ENCODE assay signal across 9 mouse cellular contexts in the genomic region with DNA sequence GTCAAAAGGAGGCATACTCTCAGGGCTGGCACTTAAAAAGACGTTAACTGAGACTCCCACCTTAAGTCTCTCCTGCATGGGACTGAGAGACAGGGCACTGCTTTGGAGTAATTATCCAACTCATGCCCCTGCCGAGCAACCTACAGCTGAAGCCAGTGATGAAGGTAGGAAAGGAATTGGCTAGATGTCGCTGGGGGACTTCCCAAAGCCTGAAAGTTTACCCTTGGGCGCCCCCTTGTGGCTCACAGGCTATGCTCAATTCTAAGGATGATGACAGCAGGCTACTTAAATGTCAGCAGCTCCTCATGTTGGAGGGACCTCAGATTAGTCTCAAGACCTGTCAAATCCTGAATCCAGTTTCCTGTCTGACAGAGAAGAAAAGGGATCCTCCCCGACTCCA. TPM values are rescaled to one million over a fixed set of nuclear protein-coding genes. Genes with fewer than 3 reads are reported as not detected.
A peak's percentile ranks its signal among the peaks of the same experiment; 100 is the strongest.
DNase-seq lines count a peak whose midpoint lies in the region; ATAC-seq and TF ChIP-seq lines count a peak whose summit lies in the region.
"Had no signal": no experiment of that assay in that cellular context is flagged by ENCODE, and none has a peak within 500 bp of the region (broad histone marks: within the 10 kb centered on the region; RNA-seq: fewer than 3 reads in every experiment).

No protein-coding gene starts in this region.

- H3K4me2 ChIP-seq in heart, embryonic 13.5 days, result no peak overlapping the region
- H3K4me2 ChIP-seq in liver, embryonic 14.5 days (ENCODE audit: low read depth), result no peak overlapping the region
- H3K4me2 ChIP-seq in neural tube, embryonic 14.5 days (ENCODE audit: low read depth, low read length), result no peak overlapping the region

- TF ChIP-seq POLR2A in bone marrow macrophage, adult 2 months (IDR thresholded peaks at IDR 0.05; ENCODE audit: borderline replicate concordance, low read depth, low read length), result no peak

- peak; percentile 95 for TF ChIP-seq CTCF in bone marrow macrophage, adult 2 months (IDR thresholded peaks at IDR 0.05; ENCODE audit: low read depth, low read length)
- TF ChIP-seq CTCF in liver, embryonic 14.5 days (IDR thresholded peaks at IDR 0.05; ENCODE audit: low read depth), result peak; percentile 92

- TF ChIP-seq EP300 in liver, embryonic 14.5 days (IDR thresholded peaks at IDR 0.05; ENCODE audit: low read depth), result no peak

- no peaks in the 10 kb centered on the region for H3K9me3 ChIP-seq in heart, embryonic 13.5 days
- H3K9me3 ChIP-seq in liver, embryonic 14.5 days (ENCODE audit: control insufficient read depth, low read length), result no peaks in the 10 kb centered on the region
- no peaks in the 10 kb centered on the region for H3K9me3 ChIP-seq in neural tube, embryonic 14.5 days (ENCODE audit: control insufficient read depth, low read length)

- no peak overlapping the region for H3K27ac ChIP-seq in bone marrow macrophage, adult 2 months (ENCODE audit: insufficient read depth, low read depth, low read length)
- no peak overlapping the region for H3K27ac ChIP-seq in heart, embryonic 13.5 days (replicated peaks)
- no peak overlapping the region for H3K27ac ChIP-seq in liver, embryonic 14.5 days
- H3K27ac ChIP-seq in neural tube, embryonic 14.5 days (ENCODE audit: low read depth, low read length), result no peak overlapping the region

- H3K4me1 ChIP-seq in bone marrow macrophage, adult 2 months (ENCODE audit: control insufficient read depth, insufficient read depth, low read length), result peaks cover 9% of the 10 kb centered on the region
- H3K4me1 ChIP-seq in heart, embryonic 13.5 days, result peaks cover 12% of the 10 kb centered on the region
- H3K4me1 ChIP-seq in liver, embryonic 14.5 days (replicated peaks; ENCODE audit: control insufficient read depth in 2 of 2, insufficient read depth in 2 of 2, low read length in 1 of 2), result no peaks in the 10 kb centered on the region
- no peaks in the 10 kb centered on the region for H3K4me1 ChIP-seq in neural tube, embryonic 14.5 days (ENCODE audit: control insufficient read depth, insufficient read depth, low read length)

- H3K4me3 ChIP-seq in bone marrow macrophage, adult 2 months (ENCODE audit: insufficient read depth, low read length), result no peak overlapping the region
- H3K4me3 ChIP-seq in heart, embryonic 13.5 days, result no peak overlapping the region
- H3K4me3 ChIP-seq in liver, embryonic 14.5 days (ENCODE audit: insufficient read depth in 1 of 2, low read depth in 2 of 2, low read length in 2 of 2), result no peak overlapping the region
- H3K4me3 ChIP-seq in neural tube, embryonic 14.5 days (ENCODE audit: low read depth, low read length), result no peak overlapping the region
- H3K4me3 ChIP-seq: erythroblast, embryonic 14.5 days had no signal

- no peaks in the 10 kb centered on the region for H3K36me3 ChIP-seq in heart, embryonic 13.5 days
- H3K36me3 ChIP-seq in liver, embryonic 14.5 days (replicated peaks; ENCODE audit: control insufficient read depth, insufficient read depth, low read depth), result no peaks in the 10 kb centered on the region
- no peaks in the 10 kb centered on the region for H3K36me3 ChIP-seq in neural tube, embryonic 14.5 days (ENCODE audit: control insufficient read depth, insufficient read depth, low read length)

- no peak overlapping the region for H3K9ac ChIP-seq in heart, embryonic 13.5 days
- H3K9ac ChIP-seq in liver, embryonic 14.5 days (replicated peaks), result no peak overlapping the region
- H3K9ac ChIP-seq in neural tube, embryonic 14.5 days (replicated peaks; ENCODE audit: low read depth, low read length), result no peak overlapping the region

- 2% methylated on average over 5 of the region's 5 CpGs for WGBS in heart, embryonic 13.5 days
- WGBS in liver, embryonic 14.5 days (ENCODE audit: insufficient replicate concordance), result 13% methylated on average over 5 of the region's 5 CpGs
- WGBS in neural tube, embryonic 14.5 days, result 2% methylated on average over 5 of the region's 5 CpGs

- peak; percentile 82 for ATAC-seq in erythroblast, adult 5-6 weeks (replicated peaks; ENCODE audit: low FRiP score, poor library complexity, severe bottlenecking)
- ATAC-seq in heart, embryonic 13.5 days (ENCODE audit: extremely low read depth, insufficient number of reproducible peaks, low FRiP score, low TSS enrichment), result peak; percentile 31; the same call in 1 of the 2 replicates
- no peak for ATAC-seq in liver, embryonic 14.5 days (ENCODE audit: insufficient read depth)
- peak; percentile 66 for ATAC-seq in neural tube, embryonic 14.5 days (ENCODE audit: low read depth)

- peaks cover 6% of the 10 kb centered on the region; the same call in 1 of the 2 replicates for H3K27me3 ChIP-seq in heart, embryonic 13.5 days (replicated peaks)
- H3K27me3 ChIP-seq in liver, embryonic 14.5 days (ENCODE audit: control insufficient read depth, insufficient read depth, low read length), result no peaks in the 10 kb centered on the region
- no peaks in the 10 kb centered on the region for H3K27me3 ChIP-seq in neural tube, embryonic 14.5 days (ENCODE audit: control insufficient read depth, insufficient read depth, low read length)

- peak; percentile 94 for DNase-seq in CD4-positive, CD25-positive, alpha-beta regulatory T cell, adult 2 months (ENCODE audit: low read depth, low spot score)
- DNase-seq in kidney, postnatal 10 days, result peak; percentile 94
- peak; percentile 64 to 69 (median 67) for DNase-seq in liver, embryonic 14.5 days (ENCODE audit: low read depth in 3 of 3, low spot score in 3 of 3)
- DNase-seq in telencephalon, adult 2 months (ENCODE audit: low read depth, low spot score), result peak; percentile 74

RNA-seq across cellular contexts. Expression of a gene that starts 35.7 kb away (rescaled TPM):
- not detected in 2 replicates for polyA plus RNA-seq in bone marrow macrophage, adult 2 months (2012; ENCODE audit: insufficient read depth, insufficient read length, missing spikeins)
- not detected in 2 replicates for total RNA-seq in erythroblast, adult 5-6 weeks (2015; ENCODE audit: low replicate concordance)
- total RNA-seq in erythroblast, adult 5-6 weeks (2017; ENCODE audit: low replicate concordance), result not detected in 2 replicates
- 0.06 and 0.16 TPM in 2 replicates for polyA plus RNA-seq in heart, embryonic 13.5 days (2015; fragmentation: Nextera tagmentation; extraction: Ambion mirVana)
- polyA plus RNA-seq in liver, embryonic 14.5 days (2012; rRNA removed), result 0.01 TPM in 2 replicates
- 0.09 TPM in 1 of 2 replicates, not detected in the other for polyA plus RNA-seq in liver, embryonic 14.5 days (2014; fragmentation: Nextera tagmentation; extraction: Ambion mirVana)
- not detected in 2 replicates for polyA plus RNA-seq in neural tube, embryonic 14.5 days (2014; fragmentation: Nextera tagmentation; extraction: Ambion mirVana)
- polyA plus RNA-seq: erythroblast, embryonic 14.5 days had no signal

RNA-seq across cellular contexts. Expression of a gene that starts 43.9 kb away (rescaled TPM):
- 114 and 133 TPM in 2 replicates for polyA plus RNA-seq in bone marrow macrophage, adult 2 months (2012; ENCODE audit: insufficient read depth, insufficient read length, missing spikeins)
- 21.3 and 40.5 TPM in 2 replicates for total RNA-seq in erythroblast, adult 5-6 weeks (2015; ENCODE audit: low replicate concordance)
- 22.3 and 26.8 TPM in 2 replicates for total RNA-seq in erythroblast, adult 5-6 weeks (2017; ENCODE audit: low replicate concordance)
- polyA plus RNA-seq in heart, embryonic 13.5 days (2015; fragmentation: Nextera tagmentation; extraction: Ambion mirVana), result 119 and 124 TPM in 2 replicates
- 28.8 and 31.0 TPM in 2 replicates for polyA plus RNA-seq in liver, embryonic 14.5 days (2012; rRNA removed)
- polyA plus RNA-seq in liver, embryonic 14.5 days (2014; fragmentation: Nextera tagmentation; extraction: Ambion mirVana), result 50.4 and 53.2 TPM in 2 replicates
- 186 and 189 TPM in 2 replicates for polyA plus RNA-seq in neural tube, embryonic 14.5 days (2014; fragmentation: Nextera tagmentation; extraction: Ambion mirVana)

RNA-seq across cellular contexts. Expression of a gene that starts 44.0 kb away (rescaled TPM):
- 131 and 140 TPM in 2 replicates for polyA plus RNA-seq in bone marrow macrophage, adult 2 months (2012; ENCODE audit: insufficient read depth, insufficient read length, missing spikeins)
- 12.7 and 21.9 TPM in 2 replicates for total RNA-seq in erythroblast, adult 5-6 weeks (2015; ENCODE audit: low replicate concordance)
- 10.6 and 27.0 TPM in 2 replicates for total RNA-seq in erythroblast, adult 5-6 weeks (2017; ENCODE audit: low replicate concordance)
- polyA plus RNA-seq in heart, embryonic 13.5 days (2015; fragmentation: Nextera tagmentation; extraction: Ambion mirVana), result 79.6 and 90.0 TPM in 2 replicates
- polyA plus RNA-seq in liver, embryonic 14.5 days (2012; rRNA removed), result 89.2 and 95.2 TPM in 2 replicates
- 53.8 and 59.6 TPM in 2 replicates for polyA plus RNA-seq in liver, embryonic 14.5 days (2014; fragmentation: Nextera tagmentation; extraction: Ambion mirVana)
- 72.4 and 80.0 TPM in 2 replicates for polyA plus RNA-seq in neural tube, embryonic 14.5 days (2014; fragmentation: Nextera tagmentation; extraction: Ambion mirVana)

RNA-seq across cellular contexts. Expression of a gene that starts 44.5 kb away (rescaled TPM):
- polyA plus RNA-seq in bone marrow macrophage, adult 2 months (2012; ENCODE audit: insufficient read depth, insufficient read length, missing spikeins), result 5.5 and 7.5 TPM in 2 replicates
- total RNA-seq in erythroblast, adult 5-6 weeks (2015; ENCODE audit: low replicate concordance), result 0.42 TPM in 1 of 2 replicates, not detected in the other
- 0.98 TPM in 1 of 2 replicates, not detected in the other for total RNA-seq in erythroblast, adult 5-6 weeks (2017; ENCODE audit: low replicate concordance)
- 6.9 and 7.2 TPM in 2 replicates for polyA plus RNA-seq in heart, embryonic 13.5 days (2015; fragmentation: Nextera tagmentation; extraction: Ambion mirVana)
- polyA plus RNA-seq in liver, embryonic 14.5 days (2012; rRNA removed), result 4.2 and 5.2 TPM in 2 replicates
- polyA plus RNA-seq in liver, embryonic 14.5 days (2014; fragmentation: Nextera tagmentation; extraction: Ambion mirVana), result 2.2 and 2.3 TPM in 2 replicates
- polyA plus RNA-seq in neural tube, embryonic 14.5 days (2014; fragmentation: Nextera tagmentation; extraction: Ambion mirVana), result 15.1 and 15.6 TPM in 2 replicates

RNA-seq across cellular contexts. Expression of a gene that starts 50.4 kb away (rescaled TPM):
- polyA plus RNA-seq in bone marrow macrophage, adult 2 months (2012; ENCODE audit: insufficient read depth, insufficient read length, missing spikeins), result 4.2 and 4.6 TPM in 2 replicates
- 6.5 and 16.3 TPM in 2 replicates for total RNA-seq in erythroblast, adult 5-6 weeks (2015; ENCODE audit: low replicate concordance)
- 6.7 and 10.6 TPM in 2 replicates for total RNA-seq in erythroblast, adult 5-6 weeks (2017; ENCODE audit: low replicate concordance)
- polyA plus RNA-seq in heart, embryonic 13.5 days (2015; fragmentation: Nextera tagmentation; extraction: Ambion mirVana), result 17.8 and 20.9 TPM in 2 replicates
- polyA plus RNA-seq in liver, embryonic 14.5 days (2012; rRNA removed), result 18.2 and 20.4 TPM in 2 replicates
- polyA plus RNA-seq in liver, embryonic 14.5 days (2014; fragmentation: Nextera tagmentation; extraction: Ambion mirVana), result 14.0 and 15.8 TPM in 2 replicates
- 10.4 and 10.6 TPM in 2 replicates for polyA plus RNA-seq in neural tube, embryonic 14.5 days (2014; fragmentation: Nextera tagmentation; extraction: Ambion mirVana)
